Mouse (Mus musculus) kidney, embryonic 16.5 days (tissue): ENCODE measurements around the gene Serpina3a. TPM values are rescaled to one million over a fixed set of nuclear protein-coding genes. Genes with fewer than 3 reads are reported as not detected.

Experiments
- ATAC-seq: fragments of 200-750 bp; cut with Nextera tagmentation; 2 replicates; pipeline ENCODE4 v1.8.0; 2017; ENCODE audit warnings: moderate TSS enrichment; ENCODE audit not compliant: low FRiP score, low TSS enrichment
- H3K27ac ChIP-seq: fragments of 300-500 bp; sonication (generic); 2 replicates; pipeline ENCODE4 v1.5.1; 2014; ENCODE audit warnings: low read length
- H3K27me3 ChIP-seq: fragments of 300-500 bp; sonication (generic); 2 replicates; pipeline ENCODE4 v1.6.1; 2014; ENCODE audit warnings: low read length, control low read depth, mixed read lengths; ENCODE audit not compliant: insufficient read depth
- H3K36me3 ChIP-seq: fragments of 300-500 bp; sonication (generic); 2 replicates; pipeline ENCODE4 v1.6.1; 2014; ENCODE audit warnings: low read length, control low read depth, mixed read lengths; ENCODE audit not compliant: insufficient read depth
- H3K4me1 ChIP-seq: fragments of 300-500 bp; sonication (generic); 2 replicates; pipeline ENCODE4 v1.6.1; 2014; ENCODE audit warnings: low read length, control low read depth, mixed read lengths; ENCODE audit not compliant: insufficient read depth
- H3K4me2 ChIP-seq: fragments of 300-500 bp; sonication (generic); replicated peaks from 2 replicates; pipeline ENCODE4 v1.6.1; 2014; ENCODE audit warnings: low read depth, low read length
- H3K4me3 ChIP-seq: fragments of 300-500 bp; sonication (generic); 2 replicates; pipeline ENCODE4 v1.5.1; 2014; ENCODE audit warnings: mild to moderate bottlenecking, low read length
- H3K9ac ChIP-seq: fragments of 300-500 bp; sonication (generic); replicated peaks from 2 replicates; pipeline ENCODE4 v1.6.1; 2014; ENCODE audit warnings: low read length
- H3K9me3 ChIP-seq: fragments of 300-500 bp; sonication (generic); 2 replicates; pipeline ENCODE4 v1.6.1; 2016; ENCODE audit warnings: low read length, control low read depth
- WGBS: fragments of 180-500 bp; shearing (Covaris S2); extraction: QIAGEN DNeasy Blood & Tissue Kit; methylation state at CpG from one replicate; pipeline ENCODE4 v1.1.7; 2014; 5-methylcytosine and 5-hydroxymethylcytosine counted together
- polyA plus RNA-seq: library from polyadenylated mRNA; unstranded; fragments of >200 nt; fragmentation: Nextera tagmentation; extraction: Ambion mirVana; gene quantifications from 2 replicates; pipeline ENCODE4 v1.2.1, GENCODE M21; 2015

Gene Serpina3a
- polyA plus RNA-seq, 1 experiment from 2014 or later = not detected

DNA sequence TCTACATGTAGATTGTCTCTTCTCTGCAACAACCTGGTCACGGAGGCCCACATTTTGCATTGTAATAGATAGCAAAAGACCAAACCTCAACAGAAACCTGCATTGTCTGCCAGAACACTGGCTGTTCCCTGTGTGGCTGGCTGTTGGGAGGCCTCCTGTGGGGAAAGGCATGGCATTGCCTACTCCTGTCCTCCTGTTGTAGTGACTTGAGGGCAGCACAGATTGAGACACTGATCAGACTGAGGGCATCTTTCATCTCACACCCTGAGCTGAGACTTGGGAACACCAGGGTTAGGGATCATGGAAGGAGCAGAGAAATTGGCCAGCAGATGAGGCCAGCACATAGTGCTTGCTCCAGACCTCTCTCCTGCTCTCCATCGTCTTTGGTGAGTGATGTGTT, 25.7 kb downstream of the Serpina3a start:
- 81% methylated on average over 2 of the region's 2 CpGs for WGBS

GRCm38 (mm10) chr12:104140543-104141103, 28.1 kb downstream of the Serpina3a start:
- no peak for ATAC-seq
- H3K9ac ChIP-seq = no peak overlapping the region
- no peaks in the 10 kb centered on the region for H3K36me3 ChIP-seq
- no peak overlapping the region for H3K27ac ChIP-seq
- H3K9me3 ChIP-seq = no peaks in the 10 kb centered on the region
- no peak overlapping the region for H3K4me2 ChIP-seq
- no peaks in the 10 kb centered on the region for H3K27me3 ChIP-seq
- no peak overlapping the region for H3K4me3 ChIP-seq
- 88% methylated on average over 4 of the region's 4 CpGs for WGBS
- no peaks in the 10 kb centered on the region for H3K4me1 ChIP-seq

More for the DNA sequence above, 25.7 kb downstream of the Serpina3a start:
- H3K4me2 ChIP-seq = no peak overlapping the region
- H3K4me1 ChIP-seq = no peaks in the 10 kb centered on the region
- no peak overlapping the region for H3K4me3 ChIP-seq
- no peak for ATAC-seq
- H3K27me3 ChIP-seq = no peaks in the 10 kb centered on the region
- H3K9ac ChIP-seq = no peak overlapping the region
- H3K9me3 ChIP-seq = no peaks in the 10 kb centered on the region
- H3K27ac ChIP-seq = no peak overlapping the region
- H3K36me3 ChIP-seq = no peaks in the 10 kb centered on the region

GRCm38 (mm10) chr12:104141506-104141905, 29.0 kb downstream of the Serpina3a start:
- ATAC-seq = no peak
- H3K27me3 ChIP-seq = no peaks in the 10 kb centered on the region
- no peaks in the 10 kb centered on the region for H3K4me1 ChIP-seq
- H3K27ac ChIP-seq = no peak overlapping the region
- H3K36me3 ChIP-seq = no peaks in the 10 kb centered on the region
- no peak overlapping the region for H3K4me3 ChIP-seq
- H3K4me2 ChIP-seq = no peak overlapping the region
- no peak overlapping the region for H3K9ac ChIP-seq
- no peaks in the 10 kb centered on the region for H3K9me3 ChIP-seq
- WGBS = 80% methylated on average over 1 of the region's 1 CpGs

DNA sequence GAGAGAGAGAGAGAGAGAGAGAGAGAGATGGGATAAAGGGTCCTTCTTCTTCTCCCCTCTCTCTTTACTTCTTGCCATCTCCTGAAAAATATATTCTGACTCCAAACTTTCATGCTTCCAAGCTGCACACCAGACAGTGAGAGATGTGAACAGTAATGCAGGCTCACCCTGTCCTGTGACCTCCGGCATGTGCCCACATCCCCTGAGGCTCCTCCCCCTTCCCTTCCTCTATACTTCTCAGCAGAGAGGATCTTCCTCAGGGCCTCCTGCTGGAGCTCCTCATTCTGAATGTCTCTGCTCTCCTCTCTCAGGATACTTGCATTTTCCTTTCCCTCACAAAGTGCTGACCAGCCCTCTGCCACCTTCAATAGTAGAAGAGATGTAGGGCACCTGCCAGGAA, 29.9 kb downstream of the Serpina3a start:
- 82% methylated on average over 1 of the region's 1 CpGs for WGBS
- ATAC-seq = no peak
- no peaks in the 10 kb centered on the region for H3K36me3 ChIP-seq
- H3K27me3 ChIP-seq = no peaks in the 10 kb centered on the region
- no peak overlapping the region for H3K4me3 ChIP-seq
- H3K9ac ChIP-seq = no peak overlapping the region
- no peak overlapping the region for H3K27ac ChIP-seq
- H3K9me3 ChIP-seq = no peaks in the 10 kb centered on the region
- no peak overlapping the region for H3K4me2 ChIP-seq
- H3K4me1 ChIP-seq = no peaks in the 10 kb centered on the region

GRCm38 (mm10) chr12:104143286-104143685, 30.8 kb downstream of the Serpina3a start:
- no peak for ATAC-seq
- Histone ChIP-seq H3K27ac (no peak overlapping the region), H3K27me3 (no peaks in the 10 kb centered on the region), H3K4me3 (no peak overlapping the region), H3K9ac (no peak overlapping the region), H3K36me3 (no peaks in the 10 kb centered on the region), H3K4me1 (no peaks in the 10 kb centered on the region), H3K9me3 (no peaks in the 10 kb centered on the region), H3K4me2 (no peak overlapping the region)
- WGBS = 75% methylated on average over 1 of the region's 1 CpGs

GRCm38 (mm10) chr12:104145571-104145970, 33.0 kb downstream of the Serpina3a start:
- Histone ChIP-seq H3K4me3 (no peak overlapping the region), H3K36me3 (no peaks in the 10 kb centered on the region), H3K27me3 (no peaks in the 10 kb centered on the region), H3K4me1 (no peaks in the 10 kb centered on the region), H3K4me2 (no peak overlapping the region), H3K9me3 (no peaks in the 10 kb centered on the region), H3K9ac (no peak overlapping the region), H3K27ac (no peak overlapping the region)
- ATAC-seq = no peak
- 89% methylated on average over 2 of the region's 2 CpGs for WGBS

- Histone ChIP-seq H3K4me1 (no peaks in the 10 kb centered on the region), H3K36me3 (no peaks in the 10 kb centered on the region), H3K4me3 (no peak overlapping the region), H3K4me2 (no peak overlapping the region), H3K9me3 (no peaks in the 10 kb centered on the region), H3K27ac (no peak overlapping the region), H3K27me3 (no peaks in the 10 kb centered on the region), H3K9ac (no peak overlapping the region)
- no peak for ATAC-seq
- 73% methylated on average over 2 of the region's 2 CpGs for WGBS
These were observed 39.5 kb downstream of the Serpina3a start for GRCm38 (mm10) chr12:104151989-104152388.

DNA sequence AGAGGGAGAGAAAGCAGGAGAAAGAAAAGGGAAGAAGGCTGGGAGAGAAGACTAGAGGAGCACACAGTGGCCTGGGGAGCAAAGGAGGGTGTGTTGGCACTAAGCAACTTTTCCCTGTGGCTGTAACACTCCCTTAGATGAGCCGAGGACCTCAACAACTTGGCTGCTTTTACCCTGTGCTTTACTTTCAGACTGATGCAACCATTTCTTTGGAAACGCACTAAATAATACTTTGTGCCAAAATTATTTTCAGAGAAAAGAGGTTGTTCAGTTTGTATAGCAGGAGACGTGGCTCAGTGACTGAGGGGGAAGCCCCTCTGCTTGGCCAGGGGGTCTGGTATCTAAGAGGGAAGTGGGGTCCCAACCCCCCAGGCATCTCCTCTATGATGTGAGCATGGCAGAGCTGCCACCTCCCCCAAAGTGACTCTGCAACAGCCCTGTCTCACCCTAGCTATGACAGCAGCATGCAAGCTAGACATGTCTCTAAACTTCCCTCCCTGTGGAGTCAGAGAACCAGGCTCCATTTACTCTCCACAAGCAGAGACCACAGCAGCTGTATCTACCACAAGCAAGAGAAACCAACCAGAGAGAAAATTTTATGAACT, 40.6 kb downstream of the Serpina3a start:
- no peak overlapping the region for H3K27ac ChIP-seq
- H3K4me1 ChIP-seq = no peaks in the 10 kb centered on the region
- no peak for ATAC-seq
- no peaks in the 10 kb centered on the region for H3K36me3 ChIP-seq
- no peak overlapping the region for H3K4me2 ChIP-seq
- H3K27me3 ChIP-seq = no peaks in the 10 kb centered on the region
- H3K9me3 ChIP-seq = no peaks in the 10 kb centered on the region
- no peak overlapping the region for H3K4me3 ChIP-seq
- WGBS = 83% methylated on average over 3 of the region's 3 CpGs
- no peak overlapping the region for H3K9ac ChIP-seq

GRCm38 (mm10) chr12:104153656-104154055, 41.1 kb downstream of the Serpina3a start, which contains the start of gene Serpina3c:
Serpina3c (minus strand) TSS chr12:104153870.
- Histone ChIP-seq H3K9me3 (no peaks in the 10 kb centered on the region), H3K4me1 (no peaks in the 10 kb centered on the region), H3K27ac (no peak within 1 kb of the TSS), H3K4me2 (no peak within 1 kb of the TSS), H3K36me3 (no peaks in the 10 kb centered on the region), H3K27me3 (no peaks in the 10 kb centered on the region), H3K9ac (no peak within 1 kb of the TSS), H3K4me3 (no peak within 1 kb of the TSS)
- ATAC-seq = no peak
- WGBS = 93% methylated on average over 2 of the region's 2 CpGs
